Mouse (Mus musculus): Measurements from ENCODE around the gene Myoc. TPM values are rescaled to one million over a fixed set of nuclear protein-coding genes. Genes with fewer than 3 reads are reported as not detected.

Myoc gene
- 10 to 100 TPM; 37.8 to 63.6 TPM for total RNA-seq (2021)
- long read RNA-seq, experiment 1, transcript Myoc-201 (3 exons, 2,074 nt) = major isoform, 36 of 36 reads
- long read RNA-seq, experiment 1, partial matches to known transcripts = 0 of 36 reads
- long read RNA-seq, experiment 1, other reads (novel, unspliced or antisense) = 0 of 36 reads
- long read RNA-seq, experiment 2, transcript Myoc-201 (3 exons, 2,074 nt) = major isoform, 19 of 19 reads
- long read RNA-seq, experiment 2, partial matches to known transcripts = 0 of 19 reads
- long read RNA-seq, experiment 2, other reads (novel, unspliced or antisense) = 0 of 19 reads

- Histone ChIP-seq H3K4me3 (peak within 1 kb of the TSS; percentile 61), H3K27ac (peak within 1 kb of the TSS; percentile 80)
- peak; percentile 59 for DNase-seq
- no peak for TF ChIP-seq CTCF (IDR thresholded peaks at IDR 0.05)
- intact Hi-C loops (cut with DNase I) = no loop called here
Measured at GRCm38 (mm10) chr1:162639051-162639750, at the start of gene Myoc. Gene Myoc, plus strand, starts transcription at chr1:162639155.

DNA sequence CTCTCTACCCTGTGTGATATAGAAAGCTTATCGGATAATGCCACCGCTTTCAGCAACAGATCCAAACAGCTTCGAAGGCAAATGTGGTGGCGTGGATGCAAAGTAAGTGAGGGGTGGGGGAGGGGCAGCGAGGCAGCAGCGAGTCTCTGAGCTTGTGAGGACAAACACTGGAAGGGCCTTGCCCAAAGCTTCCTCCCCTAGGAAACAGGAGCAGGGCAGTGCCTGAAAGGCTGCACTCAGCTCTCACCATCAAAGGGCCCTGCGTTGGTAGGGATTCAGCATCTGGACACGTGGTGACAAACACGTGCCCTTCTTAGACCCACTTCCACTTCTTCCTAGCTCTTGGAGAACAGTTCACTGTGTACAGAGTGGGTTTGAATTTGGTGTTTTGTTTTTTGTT, 49.5 kb upstream of the Myoc start:
- intact Hi-C loops (cut with DNase I) = no loop called here
- Histone ChIP-seq H3K27ac (peak overlapping the region; percentile 59; the same call in 1 of the 2 replicates), H3K4me3 (no peak overlapping the region)
- DNase-seq = peak; percentile 18
- no peak for TF ChIP-seq CTCF (IDR thresholded peaks at IDR 0.05)

- TF ChIP-seq CTCF (IDR thresholded peaks at IDR 0.05) = no peak
- no peak overlapping the region for H3K4me3 ChIP-seq
- intact Hi-C loops (cut with DNase I) = no loop called here
- H3K27ac ChIP-seq = no peak overlapping the region
- no peak for DNase-seq
Measured at GRCm38 (mm10) chr1:162590415-162590997, 48.4 kb upstream of the Myoc start.

DNA sequence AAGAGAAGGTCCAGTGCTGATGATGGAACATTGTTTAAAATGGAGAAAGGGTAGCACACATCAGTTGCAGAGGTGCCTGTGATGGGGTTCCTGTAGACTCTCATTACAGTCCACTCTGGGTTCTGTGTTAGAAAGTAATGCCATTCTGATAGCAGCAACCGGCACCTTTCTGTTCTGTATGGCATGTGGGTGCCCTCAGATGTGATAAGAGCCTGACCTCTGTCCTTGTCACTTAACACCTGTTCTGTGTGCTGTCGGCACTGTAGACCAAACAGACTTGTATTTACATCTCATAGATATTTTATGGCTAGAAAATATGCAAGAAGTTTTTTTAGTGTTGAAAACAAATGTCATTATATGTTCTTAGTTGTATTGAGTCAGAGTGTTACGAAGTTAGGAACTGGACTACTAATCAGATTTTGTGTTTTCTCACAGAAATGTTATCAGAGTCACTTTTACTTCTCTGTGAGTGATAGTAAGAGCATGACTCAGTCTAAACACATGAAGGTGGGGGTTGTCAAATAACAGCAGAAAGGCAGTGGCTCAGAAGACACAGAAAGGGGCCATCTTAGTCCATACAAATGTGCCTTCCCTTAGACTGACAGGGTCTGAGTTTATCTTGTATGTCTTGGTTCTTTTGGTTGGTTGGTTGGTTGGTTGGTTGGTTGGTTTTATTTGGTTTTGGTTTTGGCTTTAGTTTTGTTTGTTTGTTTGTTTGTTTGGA, 41.4 kb upstream of the Myoc start:
- intact Hi-C loops (cut with DNase I) = no loop called here
- Histone ChIP-seq H3K4me3 (no peak overlapping the region), H3K27ac (no peak overlapping the region)
- no peak for DNase-seq
- TF ChIP-seq CTCF (IDR thresholded peaks at IDR 0.05) = no peak

- intact Hi-C loops (cut with DNase I) = no loop called here
- TF ChIP-seq CTCF (IDR thresholded peaks at IDR 0.05) = no peak
- DNase-seq = no peak
- no peak overlapping the region for H3K4me3 ChIP-seq
- H3K27ac ChIP-seq = no peak overlapping the region
Measured at GRCm38 (mm10) chr1:162599617-162600016, 39.3 kb upstream of the Myoc start.

GRCm38 (mm10) chr1:162601288-162601687, 37.7 kb upstream of the Myoc start:
- no peak for TF ChIP-seq CTCF (IDR thresholded peaks at IDR 0.05)
- intact Hi-C loops (cut with DNase I) = no loop called here
- no peak overlapping the region for H3K27ac ChIP-seq

GRCm38 (mm10) chr1:162608127-162608526, 30.8 kb upstream of the Myoc start:
- intact Hi-C loops (cut with DNase I) = no loop called here

More at GRCm38 (mm10) chr1:162601288-162601687, 37.7 kb upstream of the Myoc start:
- DNase-seq = no peak
- H3K4me3 ChIP-seq = no peak overlapping the region

GRCm38 (mm10) chr1:162609633-162610250, 29.2 kb upstream of the Myoc start:
- DNase-seq = peak; percentile 25
- no peak overlapping the region for H3K4me3 ChIP-seq
- intact Hi-C loops (cut with DNase I) = no loop called here
- no peak for TF ChIP-seq CTCF (IDR thresholded peaks at IDR 0.05)
- peak overlapping the region; percentile 40 for H3K27ac ChIP-seq

More at GRCm38 (mm10) chr1:162608127-162608526, 30.8 kb upstream of the Myoc start:
- Histone ChIP-seq H3K4me3 (no peak overlapping the region), H3K27ac (no peak overlapping the region)
- DNase-seq = no peak
- no peak for TF ChIP-seq CTCF (IDR thresholded peaks at IDR 0.05)

DNA sequence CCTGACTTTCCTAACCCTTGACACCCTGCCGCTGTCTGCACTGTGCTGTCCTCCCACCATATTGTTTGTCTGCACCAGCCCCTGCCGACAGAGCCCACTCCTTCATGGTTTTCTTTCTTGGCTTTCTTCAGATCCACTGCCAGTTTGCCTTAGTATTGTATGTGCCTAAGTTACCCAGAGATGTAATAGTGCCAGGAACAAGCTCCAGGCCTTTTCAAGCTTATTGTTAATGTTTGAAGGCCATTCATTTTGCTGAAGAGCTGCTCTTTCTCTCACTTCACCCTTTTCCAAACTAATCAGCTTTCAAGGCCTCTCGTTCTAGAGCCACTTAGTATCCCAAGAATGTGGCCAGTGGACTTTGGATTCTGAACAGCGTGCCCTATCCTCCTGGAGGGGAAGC, 27.8 kb upstream of the Myoc start:
- no peak overlapping the region for H3K27ac ChIP-seq
- no peak for TF ChIP-seq CTCF (IDR thresholded peaks at IDR 0.05)
- H3K4me3 ChIP-seq = no peak overlapping the region
- intact Hi-C loops (cut with DNase I) = no loop called here
- DNase-seq = no peak

GRCm38 (mm10) chr1:162615511-162615910, 23.4 kb upstream of the Myoc start:
- Histone ChIP-seq H3K4me3 (no peak overlapping the region), H3K27ac (no peak overlapping the region)
- DNase-seq = no peak
- no peak for TF ChIP-seq CTCF (IDR thresholded peaks at IDR 0.05)
- intact Hi-C loops (cut with DNase I) = no loop called here

DNA sequence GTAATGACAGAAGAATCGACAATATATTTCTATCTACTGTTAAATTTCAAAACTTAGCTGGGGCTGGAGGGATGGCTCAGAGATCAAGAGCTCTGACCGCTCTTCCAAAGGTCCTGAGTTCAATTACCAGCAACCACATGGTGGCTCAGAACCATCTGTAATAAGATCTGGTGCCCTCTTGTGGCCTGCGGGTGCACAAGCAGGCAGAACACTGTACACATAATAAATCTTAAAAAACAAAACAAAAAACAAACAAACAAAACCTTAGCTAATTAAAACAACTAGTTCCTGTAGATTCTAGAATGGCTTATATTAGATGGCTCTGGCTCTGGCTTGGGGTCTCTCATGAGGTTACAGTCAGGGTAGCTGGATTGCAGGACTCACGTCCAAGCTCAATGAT, 18.5 kb upstream of the Myoc start:
- no peak overlapping the region for H3K4me3 ChIP-seq
- TF ChIP-seq CTCF (IDR thresholded peaks at IDR 0.05) = peak; percentile 49
- 0 out of 2 replicates have a peak overlapping the region, but pooled peaks have one; percentile 32 for H3K27ac ChIP-seq
- DNase-seq = no peak
- intact Hi-C loops (cut with DNase I) = no loop called here

GRCm38 (mm10) chr1:162623895-162624294, 15.1 kb upstream of the Myoc start:
- DNase-seq = no peak
- H3K27ac ChIP-seq = no peak overlapping the region
- intact Hi-C loops (cut with DNase I) = no loop called here
- H3K4me3 ChIP-seq = no peak overlapping the region
- no peak for TF ChIP-seq CTCF (IDR thresholded peaks at IDR 0.05)

Data from gastrocnemius, adult 2 months (tissue).